Mouse (Mus musculus): ENCODE data around the gene Setd1b. TPM values are rescaled to one million over a fixed set of nuclear protein-coding genes. Genes with fewer than 3 reads are reported as not detected.

The Setd1b gene
- polyA plus RNA-seq, 1 experiment: 20.8 TPM

GRCm38 (mm10) chr5:123171646-123172350 is 29.8 kb downstream of the Setd1b start:
- peaks cover 20% of the 10 kb centered on the region for H3K36me3 ChIP-seq (replicated peaks; ENCODE audit: low read length)
- TF ChIP-seq GATA1 (IDR thresholded peaks at IDR 0.05; ENCODE audit: borderline replicate concordance, low read length) (no peak), FLI1 (IDR thresholded peaks at IDR 0.05; ENCODE audit: low read length) (no peak)
- peak overlapping the region; percentile 80 for H3K4me3 ChIP-seq (replicated peaks)
- H3K4me1 ChIP-seq: peaks cover 17% of the 10 kb centered on the region
- H3K27me3 ChIP-seq (replicated peaks): peaks cover 23% of the 10 kb centered on the region
- H3K9me3 ChIP-seq: peaks cover 20% of the 10 kb centered on the region

- no peaks in the 10 kb centered on the region for H3K36me3 ChIP-seq (replicated peaks; ENCODE audit: low read length)
- H3K27me3 ChIP-seq (replicated peaks): peaks cover 73% of the 10 kb centered on the region
- H3K9me3 ChIP-seq: peaks cover 34% of the 10 kb centered on the region
- TF ChIP-seq GATA1 (IDR thresholded peaks at IDR 0.05; ENCODE audit: borderline replicate concordance, low read length) (no peak), FLI1 (IDR thresholded peaks at IDR 0.05; ENCODE audit: low read length) (no peak)
- H3K4me1 ChIP-seq: no peaks in the 10 kb centered on the region
- no peak overlapping the region for H3K4me3 ChIP-seq (replicated peaks)
These were observed 36.8 kb downstream of the Setd1b start for GRCm38 (mm10) chr5:123178792-123179191.

GRCm38 (mm10) chr5:123180390-123180789 is 38.4 kb downstream of the Setd1b start:
- TF ChIP-seq GATA1 (IDR thresholded peaks at IDR 0.05; ENCODE audit: borderline replicate concordance, low read length) (no peak), FLI1 (IDR thresholded peaks at IDR 0.05; ENCODE audit: low read length) (no peak)

GRCm38 (mm10) chr5:123181536-123181935 is 39.5 kb downstream of the Setd1b start:
- H3K4me3 ChIP-seq (replicated peaks): no peak overlapping the region
- no peak for TF ChIP-seq FLI1 (IDR thresholded peaks at IDR 0.05; ENCODE audit: low read length)
- no peak for TF ChIP-seq GATA1 (IDR thresholded peaks at IDR 0.05; ENCODE audit: borderline replicate concordance, low read length)
- peaks cover 16% of the 10 kb centered on the region for H3K9me3 ChIP-seq

More at GRCm38 (mm10) chr5:123180390-123180789, 38.4 kb downstream of the Setd1b start:
- H3K4me3 ChIP-seq (replicated peaks): no peak overlapping the region
- peaks cover 26% of the 10 kb centered on the region for H3K9me3 ChIP-seq
- H3K36me3 ChIP-seq (replicated peaks; ENCODE audit: low read length): no peaks in the 10 kb centered on the region
- H3K4me1 ChIP-seq: no peaks in the 10 kb centered on the region
- peaks cover 70% of the 10 kb centered on the region for H3K27me3 ChIP-seq (replicated peaks)

GRCm38 (mm10) chr5:123182651-123183050 is 40.7 kb downstream of the Setd1b start, which contains the start of gene Hpd:
Hpd (minus strand) TSS chr5:123182727.
- Histone ChIP-seq H3K27me3 (replicated peaks) (peaks cover 59% of the 10 kb centered on the region), H3K9me3 (peaks cover 14% of the 10 kb centered on the region), H3K4me1 (no peaks in the 10 kb centered on the region), H3K36me3 (replicated peaks; ENCODE audit: low read length) (no peaks in the 10 kb centered on the region), H3K4me3 (replicated peaks) (no peak within 1 kb of the TSS)
- no peak for TF ChIP-seq GATA1 (IDR thresholded peaks at IDR 0.05; ENCODE audit: borderline replicate concordance, low read length)
- TF ChIP-seq FLI1 (IDR thresholded peaks at IDR 0.05; ENCODE audit: low read length): no peak

More at GRCm38 (mm10) chr5:123181536-123181935, 39.5 kb downstream of the Setd1b start:
- Histone ChIP-seq H3K27me3 (replicated peaks) (peaks cover 68% of the 10 kb centered on the region), H3K36me3 (replicated peaks; ENCODE audit: low read length) (no peaks in the 10 kb centered on the region), H3K4me1 (no peaks in the 10 kb centered on the region)

- peaks cover 1% of the 10 kb centered on the region for H3K9me3 ChIP-seq
- H3K27me3 ChIP-seq (replicated peaks): peaks cover 39% of the 10 kb centered on the region
- H3K4me1 ChIP-seq: no peaks in the 10 kb centered on the region
- H3K36me3 ChIP-seq (replicated peaks; ENCODE audit: low read length): no peaks in the 10 kb centered on the region
- H3K4me3 ChIP-seq (replicated peaks): no peak overlapping the region
- TF ChIP-seq GATA1 (IDR thresholded peaks at IDR 0.05; ENCODE audit: borderline replicate concordance, low read length): no peak
- TF ChIP-seq FLI1 (IDR thresholded peaks at IDR 0.05; ENCODE audit: low read length): no peak
These were observed 44.0 kb downstream of the Setd1b start for GRCm38 (mm10) chr5:123185966-123186365.

- no peak overlapping the region for H3K4me3 ChIP-seq (replicated peaks)
- peaks cover 7% of the 10 kb centered on the region for H3K9me3 ChIP-seq
- no peak for TF ChIP-seq FLI1 (IDR thresholded peaks at IDR 0.05; ENCODE audit: low read length)
- TF ChIP-seq GATA1 (IDR thresholded peaks at IDR 0.05; ENCODE audit: borderline replicate concordance, low read length): no peak
- no peaks in the 10 kb centered on the region for H3K36me3 ChIP-seq (replicated peaks; ENCODE audit: low read length)
- peaks cover 7% of the 10 kb centered on the region for H3K4me1 ChIP-seq
- peaks cover 36% of the 10 kb centered on the region for H3K27me3 ChIP-seq (replicated peaks)
These were observed 45.3 kb downstream of the Setd1b start for GRCm38 (mm10) chr5:123187306-123187705.

GRCm38 (mm10) chr5:123190912-123191311 is 48.9 kb downstream of the Setd1b start:
- Histone ChIP-seq H3K4me3 (replicated peaks) (no peak overlapping the region), H3K36me3 (replicated peaks; ENCODE audit: low read length) (no peaks in the 10 kb centered on the region), H3K9me3 (peaks cover 7% of the 10 kb centered on the region), H3K27me3 (replicated peaks) (peaks cover 41% of the 10 kb centered on the region), H3K4me1 (peaks cover 13% of the 10 kb centered on the region)
- TF ChIP-seq GATA1 (IDR thresholded peaks at IDR 0.05; ENCODE audit: borderline replicate concordance, low read length): no peak
- no peak for TF ChIP-seq FLI1 (IDR thresholded peaks at IDR 0.05; ENCODE audit: low read length)

GRCm38 (mm10) chr5:123191427-123191826 is 49.4 kb downstream of the Setd1b start:
- TF ChIP-seq FLI1 (IDR thresholded peaks at IDR 0.05; ENCODE audit: low read length) (no peak), GATA1 (IDR thresholded peaks at IDR 0.05; ENCODE audit: borderline replicate concordance, low read length) (no peak)

GRCm38 (mm10) chr5:123192606-123193150 is 50.7 kb downstream of the Setd1b start:
- Histone ChIP-seq H3K36me3 (replicated peaks; ENCODE audit: low read length) (no peaks in the 10 kb centered on the region), H3K9me3 (peaks cover 7% of the 10 kb centered on the region), H3K4me3 (replicated peaks) (no peak overlapping the region), H3K4me1 (peaks cover 13% of the 10 kb centered on the region), H3K27me3 (replicated peaks) (peaks cover 42% of the 10 kb centered on the region)
- TF ChIP-seq GATA1 (IDR thresholded peaks at IDR 0.05; ENCODE audit: borderline replicate concordance, low read length): no peak
- no peak for TF ChIP-seq FLI1 (IDR thresholded peaks at IDR 0.05; ENCODE audit: low read length)

More at GRCm38 (mm10) chr5:123191427-123191826, 49.4 kb downstream of the Setd1b start:
- H3K4me3 ChIP-seq (replicated peaks): no peak overlapping the region
- H3K27me3 ChIP-seq (replicated peaks): peaks cover 36% of the 10 kb centered on the region
- H3K9me3 ChIP-seq: peaks cover 7% of the 10 kb centered on the region
- peaks cover 13% of the 10 kb centered on the region for H3K4me1 ChIP-seq
- no peaks in the 10 kb centered on the region for H3K36me3 ChIP-seq (replicated peaks; ENCODE audit: low read length)

All from megakaryocyte, embryonic 14.5 days (primary cell).